Mouse (Mus musculus) testis, postnatal 10 days (tissue): ENCODE data around the gene Ube2c.

Experiments
- DNase-seq: peaks from one replicate; pipeline ENCODE4 v3.0.0; 2021; ENCODE audit warnings: low spot score

Ube2c gene

DNA sequence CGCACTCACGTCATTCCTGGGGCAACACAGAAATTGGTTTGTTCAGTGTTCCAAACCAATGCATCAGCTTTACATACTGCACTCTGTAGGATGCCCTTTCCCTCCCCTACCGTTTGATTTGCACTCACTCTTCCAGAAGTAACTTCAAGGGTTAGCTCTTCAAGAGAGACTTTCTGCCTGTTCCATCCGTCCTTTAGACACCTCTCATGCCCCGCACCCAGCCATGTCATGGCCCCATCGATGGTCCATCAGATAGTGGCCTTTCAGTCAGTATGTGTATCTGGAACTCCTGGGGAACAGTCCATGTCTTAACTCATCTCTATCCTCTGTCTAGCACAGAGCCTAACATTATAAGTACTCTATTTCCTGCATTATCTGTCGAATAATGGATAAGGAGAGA is 7.1 kb upstream of the Ube2c start:
- no peak for DNase-seq

DNA sequence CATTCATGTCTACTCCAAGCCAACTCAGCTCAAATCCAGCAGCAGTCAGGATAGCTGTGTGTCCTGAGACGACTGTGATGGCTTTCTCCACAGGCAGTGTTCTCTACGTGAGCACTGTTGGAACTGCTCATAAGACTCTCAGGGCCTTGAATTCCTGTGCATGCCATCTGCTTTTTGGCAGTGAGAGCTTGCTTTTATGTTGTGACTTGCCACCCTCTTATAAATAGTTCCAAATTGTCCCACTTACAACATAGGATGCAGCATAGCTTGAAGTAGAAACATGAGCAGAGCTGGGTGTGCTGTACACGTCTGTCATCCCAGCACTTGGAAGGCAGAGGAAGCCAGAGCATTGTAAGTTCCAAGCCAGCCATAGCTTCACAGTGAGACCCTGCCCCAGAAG is 3.9 kb upstream of the Ube2c start:
- DNase-seq = no peak

DNA sequence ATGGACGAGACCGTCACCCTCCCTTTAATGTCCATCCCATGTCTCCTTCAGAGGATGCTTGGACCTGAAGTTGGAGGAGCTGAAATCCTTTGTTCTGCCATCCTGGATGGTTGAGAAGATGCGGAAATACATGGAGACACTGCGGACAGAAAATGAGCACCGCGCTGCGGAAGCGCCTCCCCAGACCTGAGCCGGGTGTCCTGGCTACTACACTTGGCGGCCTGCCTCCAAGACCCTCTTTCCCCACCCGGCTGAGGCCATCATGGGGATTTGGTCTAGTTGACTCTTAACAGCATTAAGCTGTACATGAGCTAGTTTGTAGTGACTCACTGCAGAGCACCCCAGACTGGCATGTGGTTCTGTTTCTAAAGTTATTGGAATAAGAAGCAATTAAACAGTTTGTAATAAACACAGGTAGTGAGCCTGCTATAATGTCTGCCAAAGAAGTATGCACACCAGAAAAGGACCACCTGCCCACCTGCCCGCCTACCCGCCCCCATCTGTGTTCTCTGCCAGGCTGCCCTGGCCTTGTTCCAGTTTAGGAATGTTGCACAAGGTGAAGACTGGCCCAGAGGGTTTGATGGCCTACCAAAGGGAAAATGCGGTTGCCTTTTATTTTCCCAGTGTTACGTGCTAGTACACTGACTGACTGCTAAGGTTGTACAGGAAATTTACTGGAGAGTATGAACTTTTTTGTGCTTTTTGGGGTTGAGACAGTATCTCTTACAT is 1.7 kb upstream of the Ube2c start:
- DNase-seq = peak; percentile 49

DNA sequence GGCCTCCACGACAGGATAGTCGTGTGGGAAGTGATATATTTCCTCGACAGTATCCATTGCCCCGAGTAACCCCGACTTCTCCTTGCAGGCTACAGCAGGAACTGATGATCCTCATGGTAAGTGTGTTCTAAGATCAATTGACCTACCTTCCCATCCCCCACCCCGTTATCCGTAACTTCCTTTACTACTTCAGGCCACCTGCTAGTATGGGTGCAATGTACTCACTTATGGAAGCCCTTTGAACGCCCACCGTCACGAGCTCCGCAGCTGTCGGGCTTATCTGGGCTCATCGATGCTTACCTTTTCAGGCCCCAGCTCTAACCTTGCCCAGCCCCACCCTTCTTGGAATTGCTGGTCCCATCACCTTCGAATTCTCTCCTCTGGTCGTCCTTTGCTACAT is 581 bp downstream of the Ube2c start:
- DNase-seq = no peak

DNA sequence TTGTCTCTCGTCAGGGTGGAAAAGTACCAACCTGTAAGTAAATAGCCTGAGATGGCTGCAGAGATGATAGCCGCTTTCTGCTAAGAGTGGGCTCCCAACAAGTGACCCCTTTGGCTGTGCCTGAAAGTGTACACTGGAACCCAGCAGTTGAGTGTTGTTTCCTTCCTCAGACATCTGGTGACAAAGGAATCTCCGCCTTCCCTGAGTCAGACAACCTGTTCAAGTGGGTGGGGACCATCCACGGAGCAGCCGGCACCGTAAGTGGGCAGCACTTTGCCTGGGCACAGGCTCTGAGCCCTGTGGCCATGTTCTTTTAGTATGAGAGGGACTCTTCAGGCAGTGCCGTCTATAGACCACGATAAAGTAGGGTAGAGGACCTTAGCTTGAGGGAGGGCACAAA is 1.4 kb downstream of the Ube2c start:
- DNase-seq = no peak

DNA sequence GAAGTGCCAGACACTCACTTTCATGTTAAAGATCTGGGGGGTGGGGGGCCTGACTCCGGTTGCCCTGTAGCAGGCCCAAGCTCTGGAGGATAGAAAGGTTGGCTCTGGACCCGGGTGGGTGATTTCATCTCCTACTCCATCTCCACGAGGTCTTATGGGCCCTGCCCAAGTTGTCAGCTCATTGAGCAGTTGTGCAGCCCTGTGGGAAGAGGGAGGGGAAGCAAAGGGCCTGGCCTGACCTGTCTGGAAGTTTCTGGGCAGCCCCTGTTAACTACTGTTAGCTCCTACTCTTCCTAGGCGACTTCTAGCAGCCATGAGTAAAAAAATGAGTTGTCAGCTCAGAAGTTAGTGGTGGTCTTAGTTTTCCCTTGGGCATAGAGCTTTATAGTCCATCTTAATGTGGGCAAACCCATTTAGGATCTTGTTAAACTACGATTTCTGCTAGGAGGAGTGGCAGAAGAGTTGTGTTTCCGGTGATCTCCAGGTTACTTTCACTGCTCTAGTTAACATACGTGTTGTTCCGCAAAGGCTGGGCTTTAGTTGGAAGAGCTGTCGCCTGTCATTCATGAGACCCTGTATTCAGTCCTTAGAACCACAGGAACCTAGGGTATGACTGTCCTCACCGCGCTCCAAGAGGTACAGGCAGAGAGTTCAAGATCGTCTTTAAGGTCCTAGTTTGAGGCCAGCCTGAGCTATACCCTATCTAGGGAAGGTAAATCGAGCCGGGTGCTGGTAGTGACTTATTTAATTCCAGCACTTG is 3.7 kb downstream of the Ube2c start:
- DNase-seq = no peak

DNA sequence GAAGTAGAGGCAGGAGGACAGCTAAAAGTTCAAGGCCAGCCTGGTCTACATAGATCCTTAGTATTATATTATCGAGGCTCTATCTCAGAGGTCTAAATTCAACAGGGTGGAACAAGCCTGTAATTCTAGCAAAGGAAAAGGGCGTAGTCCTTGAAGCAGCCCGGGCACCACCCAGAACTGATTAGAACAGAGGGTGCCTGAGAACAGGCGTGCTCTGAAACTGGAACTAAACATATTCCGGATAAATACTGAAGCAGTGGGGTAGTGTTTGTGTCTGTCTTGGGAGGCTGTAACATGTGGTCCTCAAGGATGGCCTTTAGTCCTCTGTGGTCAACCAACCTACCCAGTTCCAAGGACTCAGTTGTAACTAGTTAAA is 4.3 kb downstream of the Ube2c start:
- no peak for DNase-seq

DNA sequence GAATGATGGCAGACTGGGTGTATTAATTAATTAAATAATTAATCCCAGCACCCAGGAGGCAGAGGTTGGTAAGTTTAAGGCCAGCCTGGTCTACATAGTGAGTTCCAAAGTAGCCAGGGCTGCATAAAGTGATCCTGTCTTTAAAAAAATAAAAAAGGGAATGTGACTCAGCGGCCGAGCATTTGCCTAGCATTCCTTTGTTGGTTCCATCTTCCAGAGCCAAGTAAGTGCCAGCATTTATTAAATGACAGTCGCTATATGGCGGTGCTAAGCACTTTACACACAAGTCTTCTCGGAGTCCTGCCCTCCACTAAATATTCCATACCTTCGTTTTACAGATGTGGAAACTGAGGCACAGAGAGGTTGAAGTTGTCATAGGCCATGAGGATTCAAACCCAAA is 6.4 kb downstream of the Ube2c start:
- no peak for DNase-seq

DNA sequence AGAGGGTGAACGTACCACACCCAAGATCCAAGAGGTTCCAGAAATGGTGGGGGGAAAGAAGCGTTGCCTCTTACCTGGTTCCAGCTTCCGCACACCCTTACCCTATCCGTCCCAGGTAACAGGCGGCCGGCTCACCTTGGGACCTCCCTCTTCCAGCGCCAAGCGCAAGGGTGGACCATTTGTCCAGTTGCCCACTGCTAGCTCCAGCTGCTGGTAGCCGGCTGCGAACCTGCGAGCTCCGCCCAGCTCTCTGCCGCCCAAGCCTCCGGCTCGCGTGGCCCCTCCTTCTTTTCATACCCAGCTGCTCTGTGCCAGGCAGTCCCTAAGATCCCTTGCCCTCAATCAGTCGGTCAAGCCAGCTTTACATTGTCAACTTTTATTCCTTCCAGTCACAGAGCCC is 7.1 kb downstream of the Ube2c start:
- no peak for DNase-seq

DNA sequence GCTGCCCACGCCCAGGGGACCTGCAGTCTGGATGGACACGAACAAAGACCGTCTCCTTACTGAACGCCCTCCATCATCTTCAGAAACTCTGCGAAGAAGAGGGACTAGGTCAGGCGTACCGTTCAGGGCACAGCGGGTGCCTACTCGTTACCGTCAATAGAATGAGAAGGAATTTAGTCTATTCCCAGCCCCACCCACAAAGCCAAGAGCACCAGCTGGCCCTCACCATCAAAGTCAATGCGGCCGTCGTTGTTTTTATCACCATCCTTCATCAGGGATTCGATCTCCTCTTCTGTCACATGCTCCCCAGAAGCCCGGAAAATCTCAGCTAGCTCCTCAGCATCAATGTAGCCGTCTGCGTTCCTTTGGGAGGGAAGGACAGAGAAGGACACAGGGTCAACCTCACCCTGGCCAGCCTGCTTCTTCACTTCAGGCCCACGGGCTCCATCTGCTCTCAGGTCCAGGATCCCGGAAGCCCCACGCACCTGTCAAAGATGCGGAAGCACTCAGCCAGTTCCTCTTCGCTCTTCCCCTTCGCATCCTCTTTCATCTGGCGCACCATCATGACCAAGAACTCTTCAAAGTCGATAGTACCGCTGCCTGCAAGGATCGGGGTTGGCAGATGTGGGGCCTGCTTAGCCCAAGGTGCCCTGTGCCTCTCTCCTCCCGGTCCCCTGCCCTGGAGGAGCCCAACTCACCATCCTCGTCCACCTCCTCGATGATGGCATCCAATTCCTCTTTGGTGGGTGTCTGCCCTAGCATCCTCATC is 7.7 kb downstream of the Ube2c start:
- no peak for DNase-seq

DNA sequence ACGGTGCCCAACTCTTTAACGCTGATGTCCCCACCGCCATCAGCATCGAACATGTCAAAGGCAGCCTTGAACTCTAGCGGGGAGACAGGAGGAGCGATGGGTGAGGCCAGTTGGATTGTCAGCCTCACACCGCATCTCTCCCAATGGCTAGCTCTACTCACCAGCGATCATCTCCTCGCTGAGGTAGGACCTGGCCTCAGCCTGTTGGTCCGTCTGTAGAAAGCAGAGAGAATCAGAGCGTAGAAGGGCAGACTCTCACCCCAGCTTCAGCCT is 8.3 kb downstream of the Ube2c start:
- no peak for DNase-seq

DNA sequence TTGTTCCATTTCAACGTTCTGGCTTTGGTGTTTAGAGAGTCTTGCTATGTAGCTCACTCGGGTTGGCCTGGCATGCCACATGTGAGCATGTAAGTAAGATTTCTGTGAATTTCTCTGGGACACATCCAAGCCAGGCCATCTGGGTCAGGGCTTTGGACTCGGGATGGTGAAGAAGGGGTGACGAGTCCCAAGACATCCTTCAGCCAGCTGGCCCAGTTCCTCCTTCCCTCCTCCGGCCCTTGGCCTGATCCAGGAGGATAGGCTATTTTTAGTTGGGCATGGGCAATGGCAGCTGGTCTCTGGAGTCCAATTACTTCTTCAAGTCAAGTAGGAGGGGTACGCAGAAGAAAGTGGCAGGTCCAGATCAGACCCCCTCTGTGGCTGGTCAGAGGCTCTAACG is 9.1 kb downstream of the Ube2c start:
- DNase-seq = no peak

DNA sequence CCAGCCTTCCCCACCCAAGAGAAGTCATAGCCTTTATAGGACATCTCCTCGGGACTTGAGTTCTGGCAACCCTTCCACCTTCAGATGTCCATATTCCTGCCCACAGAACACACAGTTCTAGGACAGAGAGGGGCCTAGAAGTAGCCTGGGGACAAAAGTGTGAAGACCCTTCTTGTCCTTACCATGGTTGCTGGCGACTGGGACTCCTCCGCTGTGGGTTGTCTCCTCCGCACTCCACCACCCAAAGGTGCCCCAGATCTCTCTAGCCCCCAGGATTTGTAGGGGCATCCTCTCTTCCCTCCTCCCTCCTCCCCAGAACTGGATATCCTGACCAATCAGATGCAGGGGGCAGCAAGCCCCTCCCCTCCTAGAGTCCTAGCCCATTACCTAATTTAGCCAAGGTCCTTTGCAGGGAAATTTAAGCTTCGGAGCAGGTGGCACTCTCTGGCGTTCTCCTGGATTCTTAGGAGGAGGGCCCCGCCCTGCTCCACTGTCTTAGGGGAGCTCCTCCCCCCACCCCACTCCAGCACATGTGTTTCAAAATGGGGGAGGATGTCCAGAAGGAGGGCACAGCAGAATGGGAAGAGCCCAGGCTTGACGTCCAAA is 9.9 kb downstream of the Ube2c start, which contains the start of gene Tnnc2:
Tnnc2 (minus strand) TSS at position 487 of the 606 bp plus-strand sequence.
- DNase-seq = no peak

DNA sequence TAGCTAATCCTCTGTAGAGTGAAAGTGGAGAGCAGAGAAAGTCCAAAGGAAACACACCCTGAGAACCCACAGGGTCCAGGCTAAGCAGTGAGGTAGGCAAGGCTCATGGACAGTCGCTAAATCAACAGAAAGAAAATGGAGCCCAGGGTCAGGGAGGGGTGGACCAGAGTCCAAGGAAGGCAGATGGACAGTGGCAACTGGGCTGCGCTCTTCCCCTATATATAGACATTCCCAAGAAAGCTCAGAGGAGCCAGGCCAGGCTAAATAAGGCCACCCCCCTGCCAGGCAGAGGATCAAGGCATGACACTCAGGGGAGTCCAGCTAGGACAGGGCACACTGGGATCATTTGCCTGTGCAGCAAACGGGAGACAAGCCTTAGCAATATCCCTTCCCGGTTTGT is 12.2 kb downstream of the Ube2c start:
- no peak for DNase-seq

DNA sequence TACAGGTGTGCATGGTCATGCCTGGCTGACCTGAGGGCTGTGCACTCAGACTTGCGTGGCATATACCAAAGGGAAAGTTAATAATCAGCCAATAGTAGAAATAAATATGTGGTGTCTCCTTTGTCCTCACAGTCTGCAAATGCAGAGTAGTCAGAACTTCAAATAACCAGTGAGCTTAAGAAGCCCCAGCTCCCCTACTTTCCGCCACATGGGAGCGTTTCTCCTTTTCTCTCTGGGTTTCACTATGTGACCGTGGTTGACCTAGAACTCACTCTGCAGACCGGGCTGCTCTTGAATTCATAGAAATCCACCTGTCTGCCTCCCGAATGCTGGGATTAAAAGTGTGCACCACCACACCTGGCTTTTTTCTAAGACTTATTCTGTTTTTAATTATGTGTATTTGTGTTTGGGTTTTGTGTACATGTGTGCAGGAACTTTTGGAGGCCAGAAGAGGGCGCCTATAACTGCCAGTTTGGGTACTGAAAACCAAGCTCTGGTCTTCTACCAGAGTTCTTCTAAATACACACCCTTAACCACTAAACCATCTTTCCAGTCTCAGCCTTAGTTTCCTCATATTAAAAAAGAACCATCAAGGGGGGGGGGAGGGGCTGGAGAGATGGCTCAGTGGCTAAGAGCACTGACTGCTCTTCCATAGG is 14.4 kb downstream of the Ube2c start:
- DNase-seq = no peak

DNA sequence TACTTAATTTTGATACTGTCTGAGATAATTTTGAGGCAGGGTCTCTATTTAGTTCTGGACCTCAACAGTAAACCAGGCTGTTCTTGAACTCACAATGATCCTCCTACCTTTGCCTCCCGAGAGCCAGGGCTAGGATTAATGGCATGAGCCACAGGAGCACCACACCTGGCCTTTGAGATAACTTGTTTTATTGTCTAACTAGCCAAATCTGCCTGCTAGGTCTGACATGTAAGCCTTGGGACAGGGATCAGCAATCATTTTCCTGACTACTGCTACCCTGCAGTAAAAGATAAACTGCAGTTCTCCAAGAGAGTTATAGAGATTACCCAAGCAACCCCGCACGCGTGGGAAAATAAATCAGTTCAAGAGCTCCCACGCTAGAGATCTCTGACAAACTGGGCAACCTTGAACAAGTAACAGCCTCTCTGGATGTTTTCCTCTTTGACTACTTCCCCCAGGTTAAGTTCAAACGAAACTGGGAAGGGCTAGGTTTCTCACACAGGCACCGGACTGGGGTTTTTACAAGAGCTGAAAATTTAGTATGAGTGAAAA is 15.2 kb downstream of the Ube2c start:
- DNase-seq = peak; percentile 41

DNA sequence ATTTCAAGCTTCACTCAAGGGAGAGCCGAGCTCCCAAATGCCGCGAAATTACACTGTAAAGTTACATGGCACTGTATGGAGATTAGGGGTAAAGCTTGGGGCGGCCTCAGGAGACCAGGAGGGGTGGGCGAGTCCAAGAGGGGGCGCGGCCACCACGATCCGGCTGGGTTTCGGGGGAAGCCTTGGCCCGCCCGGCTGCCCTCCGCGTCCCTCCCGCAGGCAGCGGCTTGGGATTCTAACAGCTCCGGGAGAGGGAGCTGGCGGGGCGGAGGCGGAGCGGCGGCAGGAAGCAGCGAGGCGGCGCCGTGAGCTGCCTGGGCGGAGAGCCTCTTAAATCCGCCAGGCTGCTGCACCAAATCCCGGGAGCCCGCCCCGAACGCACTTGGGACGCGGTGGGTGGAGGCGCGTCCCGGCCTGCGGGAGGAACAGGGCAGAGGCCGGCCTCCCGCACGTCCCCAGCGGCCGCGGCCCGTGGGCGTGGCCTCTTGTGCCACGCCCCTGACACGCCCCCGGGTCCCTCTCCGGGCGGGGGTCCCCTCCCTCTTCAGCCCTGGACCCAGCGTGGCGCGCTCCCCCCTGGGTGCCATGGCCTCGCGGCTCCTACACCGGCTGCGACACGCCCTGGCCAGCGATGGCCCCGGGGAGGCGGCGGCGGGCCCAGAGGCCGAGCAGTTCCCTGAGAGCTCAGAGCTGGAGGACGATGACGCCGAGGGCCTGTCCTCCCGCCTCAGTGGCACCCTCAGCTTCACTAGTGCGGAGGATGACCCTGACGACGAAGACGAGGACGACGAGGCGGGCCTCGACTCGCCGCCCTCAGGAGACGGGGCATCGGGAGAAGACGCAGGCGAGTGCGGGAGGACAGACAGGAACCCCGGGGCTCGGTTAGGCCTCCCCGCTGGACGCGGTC is 16.0 kb downstream of the Ube2c start, which contains the start of gene Snx21:
Snx21 (plus strand) TSS at position 343 of the 907 bp plus-strand sequence.
- peak; percentile 92 for DNase-seq

DNA sequence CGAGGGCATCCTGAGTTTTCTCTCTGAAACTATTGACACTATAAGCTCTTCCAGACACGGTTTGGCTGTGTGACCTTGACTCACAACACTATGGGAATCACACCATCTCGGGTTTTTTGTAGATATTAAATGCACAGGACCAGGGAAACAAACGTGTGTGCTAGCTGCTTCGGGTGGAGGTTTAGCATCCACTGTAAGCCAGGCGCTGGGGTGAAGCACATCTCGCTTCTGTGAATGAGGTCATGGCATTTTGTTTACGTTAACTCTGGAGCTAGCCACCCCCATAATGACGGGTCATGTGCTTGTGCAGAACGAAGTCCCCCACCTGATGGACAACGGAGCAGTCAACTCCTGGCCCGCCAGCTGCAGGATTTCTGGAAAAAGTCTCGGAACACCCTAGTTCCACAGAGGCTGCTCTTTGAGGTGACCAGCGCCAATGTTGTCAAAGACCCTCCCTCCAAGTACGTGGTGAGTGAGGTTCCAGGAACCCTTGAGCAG is 16.7 kb downstream of the Ube2c start:
- peak; percentile 47 for DNase-seq

DNA sequence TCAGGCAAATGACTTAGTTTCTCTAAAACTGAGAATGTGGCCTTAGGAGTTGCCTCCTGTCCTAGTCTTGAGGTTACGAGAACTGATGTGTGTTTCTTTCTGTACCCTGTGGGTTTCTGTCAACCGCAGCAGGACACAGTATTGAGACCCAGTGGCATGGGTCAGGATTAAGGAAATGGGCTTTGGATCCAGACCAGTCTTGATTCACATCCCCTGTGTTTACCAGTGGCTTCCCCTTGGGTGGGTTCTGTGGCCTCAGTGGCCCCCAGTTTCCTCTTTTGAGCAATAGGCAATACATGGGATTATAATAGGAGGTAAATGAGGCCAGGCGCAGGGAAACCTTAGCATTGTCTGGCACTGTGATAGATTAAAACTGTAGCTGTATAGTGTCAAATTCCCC is 17.3 kb downstream of the Ube2c start:
- no peak for DNase-seq

DNA sequence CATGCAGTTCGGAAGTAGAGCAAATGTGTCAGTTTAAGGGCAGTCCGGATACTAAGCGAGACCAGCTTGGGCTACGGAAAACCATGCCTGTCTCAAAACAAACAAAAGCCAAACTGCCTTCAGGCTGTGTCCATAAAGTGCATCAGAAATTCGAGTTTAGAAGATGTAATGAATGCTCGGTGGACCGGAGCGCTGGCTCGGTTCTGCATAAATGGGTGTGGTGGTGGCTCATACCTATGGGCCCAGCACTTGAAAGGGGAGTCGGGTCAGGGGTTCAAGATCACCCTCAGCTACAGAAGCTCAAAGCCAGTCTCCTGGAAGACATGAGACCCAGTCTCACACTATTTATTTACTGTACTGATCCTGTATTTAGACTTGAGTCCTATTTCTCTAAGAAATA is 18.1 kb downstream of the Ube2c start:
- DNase-seq = no peak

DNA sequence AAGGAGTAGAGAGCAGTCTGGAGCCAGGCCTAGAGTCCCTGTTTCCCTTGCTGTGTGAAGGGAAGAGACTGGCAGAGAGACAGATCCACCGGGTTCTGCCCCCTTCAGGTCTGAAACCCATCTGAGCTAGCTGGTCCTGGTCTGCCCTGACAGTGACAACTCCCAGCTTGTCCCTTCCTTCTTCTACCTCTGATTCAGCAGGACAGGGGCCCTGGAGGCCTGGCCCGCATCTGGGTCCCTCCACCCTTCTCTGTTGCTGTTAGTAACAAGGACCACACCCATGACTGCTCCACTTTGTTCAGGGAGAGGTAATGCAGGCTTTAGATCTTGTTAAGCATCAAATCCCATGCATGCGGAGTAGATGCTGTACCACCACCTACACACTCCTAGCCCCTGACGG is 18.7 kb downstream of the Ube2c start:
- DNase-seq = no peak
